ENCODE assay signal across 26 mouse cellular contexts in genomic region chr11:95810828-95811227, GRCm38 (mm10). TPM values are rescaled to one million over a fixed set of nuclear protein-coding genes. Genes with fewer than 3 reads are reported as not detected.
A peak's percentile ranks its signal among the peaks of the same experiment; 100 is the strongest.
DNase-seq lines count a peak whose midpoint lies in the region; ATAC-seq and TF ChIP-seq lines count a peak whose summit lies in the region.
"Had no signal": no experiment of that assay in that cellular context is flagged by ENCODE, and none has a peak within 500 bp of the region (broad histone marks: within the 10 kb centered on the region; RNA-seq: fewer than 3 reads in every experiment).

No protein-coding gene starts in this region.

- TF ChIP-seq POLR2A in CH12.LX (IDR thresholded peaks at IDR 0.05; ENCODE audit: low read depth, low read length) = no peak

- H3K36me3 ChIP-seq in CH12.LX (replicated peaks in 1 of 2; ENCODE audit: control insufficient read depth in 1 of 2, insufficient read depth in 1 of 2, low read length in 1 of 2) (no peaks in the 10 kb centered on the region), E14TG2a.4 (ENCODE audit: insufficient read depth, low read length) (no peaks in the 10 kb centered on the region)
- no peaks in the 10 kb centered on the region for H3K36me3 ChIP-seq in liver, embryonic 16.5 days (ENCODE audit: control insufficient read depth, insufficient read depth)
- H3K36me3 ChIP-seq: embryonic facial prominence, embryonic 15.5 days; heart, embryonic 13.5 days; hindbrain, embryonic 13.5 days; limb, embryonic 15.5 days; neural tube, embryonic 15.5 days had no signal

- H3K27ac ChIP-seq in CH12.LX (ENCODE audit: insufficient read depth, low read depth) = no peak overlapping the region
- peak overlapping the region; percentile 100 for H3K27ac ChIP-seq in liver, embryonic 16.5 days (ENCODE audit: low read length)
- H3K27ac ChIP-seq: embryonic facial prominence, embryonic 15.5 days; heart, adult 2 months; heart, embryonic 13.5 days; hindbrain, embryonic 13.5 days; kidney, postnatal 0 days; limb, embryonic 15.5 days; neural tube, embryonic 15.5 days; stomach, postnatal 0 days had no signal

- DNase-seq in CH12.LX (ENCODE audit: extremely low read depth) = no peak
- peak; percentile 66 for DNase-seq in ZHBTc4 (ENCODE audit: low read depth, low spot score)
- DNase-seq in thymus, postnatal 25 days = no peak
- DNase-seq in thymus, postnatal 14 days = no peak
- DNase-seq in kidney, adult 18-20 months = no peak
- DNase-seq: adrenal gland, postnatal 25 days; cerebellum, adult 8-10 months; cerebellum, postnatal 36 days; gastrocnemius, postnatal 14 days; heart, adult 2 months; heart, postnatal 14 days; kidney, adult 2 months; left cerebral cortex, postnatal 4 days; lung, postnatal 4 days had no signal

- 59% methylated on average over 7 of the region's 7 CpGs for WGBS in liver, embryonic 16.5 days (ENCODE audit: insufficient replicate concordance)

- H3K4me2 ChIP-seq in CH12.LX (ENCODE audit: insufficient read depth, low read depth, poor library complexity, severe bottlenecking) = no peak overlapping the region
- no peak overlapping the region for H3K4me2 ChIP-seq in liver, embryonic 16.5 days (ENCODE audit: low read depth, low read length)
- H3K4me2 ChIP-seq: embryonic facial prominence, embryonic 15.5 days; heart, embryonic 13.5 days; hindbrain, embryonic 13.5 days; limb, embryonic 15.5 days; neural tube, embryonic 15.5 days had no signal

- H3K9ac ChIP-seq in CH12.LX (ENCODE audit: insufficient read depth, low read depth) = no peak overlapping the region
- no peak overlapping the region for H3K9ac ChIP-seq in liver, embryonic 16.5 days (ENCODE audit: low read depth, low read length)
- H3K9ac ChIP-seq: embryonic facial prominence, embryonic 15.5 days; heart, embryonic 13.5 days; hindbrain, embryonic 13.5 days; limb, embryonic 15.5 days; neural tube, embryonic 15.5 days had no signal

- no peak for TF ChIP-seq CTCF in CH12.LX (conservative IDR thresholded peaks at IDR 0.05 in 1 of 2, IDR thresholded peaks at IDR 0.05 in 1 of 2; ENCODE audit: low read depth in 2 of 2, low read length in 2 of 2)
- no peak for TF ChIP-seq CTCF in E14TG2a.4 (conservative IDR thresholded peaks at IDR 0.05; ENCODE audit: low read length)

- H3K79me2 ChIP-seq in CH12.LX (replicated peaks; ENCODE audit: control insufficient read depth, extremely low read depth, insufficient read depth, poor library complexity, severe bottlenecking) = no peaks in the 10 kb centered on the region

- H3K4me1 ChIP-seq in CH12.LX (ENCODE audit: control insufficient read depth in 1 of 2, insufficient read depth in 2 of 2) (peaks cover 3 to 12% of the 10 kb centered on the region in 2 experiments), E14TG2a.4 (replicated peaks; ENCODE audit: low read depth, low read length) (peaks cover 52% of the 10 kb centered on the region)
- peaks cover 47% of the 10 kb centered on the region for H3K4me1 ChIP-seq in liver, embryonic 16.5 days (ENCODE audit: control insufficient read depth, low read depth, low read length)
- H3K4me1 ChIP-seq: limb, embryonic 15.5 days; neural tube, embryonic 15.5 days had no signal

- dilution Hi-C loops in CH12.LX (cut with MboI; ENCODE audit: extremely low pct_ligation_motif_present, extremely low pct_unique_long_range_greater_than_20kb, low sequenced_read_pairs) = no loop called here

- H3K27me3 ChIP-seq in CH12.LX (replicated peaks) = peaks cover 5% of the 10 kb centered on the region
- H3K27me3 ChIP-seq in E14TG2a.4 (ENCODE audit: insufficient read depth, low read length) = no peaks in the 10 kb centered on the region
- H3K27me3 ChIP-seq in liver, embryonic 16.5 days (ENCODE audit: control insufficient read depth, insufficient read depth, low read depth, low read length) = no peaks in the 10 kb centered on the region
- H3K27me3 ChIP-seq: embryonic facial prominence, embryonic 15.5 days; heart, embryonic 13.5 days; hindbrain, embryonic 13.5 days; limb, embryonic 15.5 days; neural tube, embryonic 15.5 days had no signal

- TF ChIP-seq EP300 in CH12.LX (IDR thresholded peaks at IDR 0.05; ENCODE audit: low read length) = no peak

- H3K4me3 ChIP-seq in CH12.LX (replicated peaks in 1 of 3; ENCODE audit: low read depth in 2 of 3, low read length in 2 of 3, poor library complexity in 1 of 3) (no peak overlapping the region), E14TG2a.4 (replicated peaks; ENCODE audit: low read length) (peak overlapping the region; percentile 65)
- no peak overlapping the region for H3K4me3 ChIP-seq in liver, embryonic 16.5 days (ENCODE audit: low read depth, low read length)
- H3K4me3 ChIP-seq: embryonic facial prominence, embryonic 15.5 days; heart, adult 2 months; heart, embryonic 13.5 days; hindbrain, embryonic 13.5 days; limb, embryonic 15.5 days; neural tube, embryonic 15.5 days had no signal

- TF ChIP-seq RAD21 in CH12.LX (IDR thresholded peaks at IDR 0.05; ENCODE audit: low read depth, low read length) = no peak

- ATAC-seq in liver, embryonic 16.5 days (ENCODE audit: low read depth) = no peak
- ATAC-seq: forebrain, embryonic 16.5 days; inflammation-experienced regulatory T-cells, adult 6 months had no signal

- H3K9me3 ChIP-seq in CH12.LX (replicated peaks; ENCODE audit: low read length) = peaks cover 27% of the 10 kb centered on the region
- peaks cover 23% of the 10 kb centered on the region for H3K9me3 ChIP-seq in E14TG2a.4 (ENCODE audit: low read length)
- H3K9me3 ChIP-seq in liver, embryonic 16.5 days (replicated peaks; ENCODE audit: control insufficient read depth, low read length) = peaks cover 3% of the 10 kb centered on the region; the same call in 1 of the 2 replicates
- H3K9me3 ChIP-seq: hindbrain, embryonic 13.5 days; limb, embryonic 15.5 days; neural tube, embryonic 15.5 days had no signal

- in situ Hi-C loops in CH12.LX (cut with MboI; ENCODE audit: low pct_ligation_motif_present, low pct_unique_long_range_greater_than_20kb, low sequenced_read_pairs) = no loop called here

TF ChIP-seq in CH12.LX, 34 proteins besides CTCF, POLR2A, EP300 and RAD21:
- TF ChIP-seq JUN (IDR thresholded peaks at IDR 0.05; ENCODE audit: insufficient read depth, low read depth, low read length) (no peak), ZNF384 (IDR thresholded peaks at IDR 0.05; ENCODE audit: low read depth, low read length) (peak; percentile 59; the same call in 1 of the 2 replicates)

RNA-seq across cellular contexts. Expression of gene Phospho1, which starts 13.5 kb away (rescaled TPM):
- total RNA-seq in CH12.LX (2012; rRNA removed) = 0.46 and 1.3 TPM in 2 replicates
- total RNA-seq in CH12.LX (2014; rRNA removed) = not detected in 2 replicates
- polyA plus RNA-seq in CH12.LX (2012; ENCODE audit: insufficient read length, low read depth) = 0.97 and 6.0 TPM in 2 replicates
- polyA plus RNA-seq in liver, embryonic 16.5 days (2015; fragmentation: Nextera tagmentation; extraction: Ambion mirVana) = 6.5 and 7.7 TPM in 2 replicates
- polyA plus RNA-seq: forebrain, embryonic 16.5 days; hindbrain, embryonic 13.5 days; inflammation-experienced regulatory T-cells, adult 6 months; kidney, postnatal 0 days; midbrain, postnatal 0 days had no signal

RNA-seq across cellular contexts. Expression of gene Gngt2, which starts 26.2 kb away (rescaled TPM):
- total RNA-seq in CH12.LX (2012; rRNA removed) (133 and 143 TPM in 2 replicates), CH12.LX (2014; rRNA removed) (157 and 162 TPM in 2 replicates)
- 136 and 140 TPM in 2 replicates for polyA plus RNA-seq in CH12.LX (2012; ENCODE audit: insufficient read length, low read depth)
- polyA plus RNA-seq in liver, embryonic 16.5 days (2015; fragmentation: Nextera tagmentation; extraction: Ambion mirVana) = 21.1 and 23.2 TPM in 2 replicates

RNA-seq across cellular contexts. Expression of gene Abi3, which starts 31.4 kb away (rescaled TPM):
- total RNA-seq in CH12.LX (2012; rRNA removed) = 31.4 and 33.5 TPM in 2 replicates
- 24.4 and 25.9 TPM in 2 replicates for total RNA-seq in CH12.LX (2014; rRNA removed)
- 54.9 and 74.5 TPM in 2 replicates for polyA plus RNA-seq in CH12.LX (2012; ENCODE audit: insufficient read length, low read depth)
- 5.3 and 7.6 TPM in 2 replicates for polyA plus RNA-seq in liver, embryonic 16.5 days (2015; fragmentation: Nextera tagmentation; extraction: Ambion mirVana)
